Mouse (Mus musculus): ENCODE results near the gene Bicd1.
"Not testable (repeated sequence)": the region's sequence is repeated elsewhere in the genome, so short reads cannot be mapped to it uniquely, and the experiment has no call there.

Bicd1 gene

DNA sequence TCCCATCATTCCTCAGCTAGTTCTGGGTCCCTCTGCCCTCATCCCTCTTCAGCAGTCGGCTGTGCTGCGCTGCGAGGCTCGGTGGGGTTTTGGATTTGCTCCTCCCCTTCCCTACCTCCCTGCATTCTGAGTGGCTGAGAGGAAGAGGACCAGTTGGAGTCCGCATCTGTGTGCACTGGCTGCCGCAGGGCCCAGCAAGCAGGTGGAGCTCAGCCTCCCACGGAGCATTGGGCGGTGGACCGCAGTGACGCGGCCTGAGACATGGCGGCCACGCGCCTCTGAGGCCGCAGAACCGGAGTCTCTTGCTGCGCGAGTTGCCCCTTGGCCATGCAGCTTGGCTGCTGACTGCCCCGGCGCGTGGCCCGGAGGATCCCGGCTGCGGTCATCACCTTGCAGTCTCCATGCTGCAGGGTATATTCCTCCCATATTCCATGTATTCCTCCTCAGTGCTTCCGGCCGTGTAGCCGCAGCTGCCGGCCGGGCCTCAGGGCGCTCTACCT lies at the start of gene Bicd1:
TSS of gene Bicd1 (plus strand) at position 54 of the 500 bp plus-strand sequence.
- peak; percentile 86 for DNase-seq (ENCODE audit: low spot score)

DNA sequence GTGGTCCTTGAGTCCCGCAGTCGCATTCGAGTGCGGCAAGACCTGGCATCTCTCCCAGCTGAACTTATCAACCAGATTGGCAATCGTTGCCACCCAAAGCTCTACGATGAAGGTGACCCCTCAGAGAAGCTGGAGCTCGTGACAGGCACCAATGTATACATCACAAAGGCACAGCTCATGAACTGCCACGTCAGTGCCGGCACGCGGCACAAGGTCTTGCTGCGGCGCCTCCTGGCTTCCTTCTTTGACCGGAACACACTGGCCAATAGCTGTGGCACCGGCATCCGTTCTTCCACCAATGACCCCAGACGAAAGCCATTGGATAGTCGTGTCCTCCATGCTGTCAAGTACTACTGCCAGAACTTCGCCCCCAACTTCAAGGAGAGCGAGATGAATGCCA lies 46.2 kb upstream of the Bicd1 start:
- DNase-seq (ENCODE audit: low spot score) = not testable (repeated sequence)

DNA sequence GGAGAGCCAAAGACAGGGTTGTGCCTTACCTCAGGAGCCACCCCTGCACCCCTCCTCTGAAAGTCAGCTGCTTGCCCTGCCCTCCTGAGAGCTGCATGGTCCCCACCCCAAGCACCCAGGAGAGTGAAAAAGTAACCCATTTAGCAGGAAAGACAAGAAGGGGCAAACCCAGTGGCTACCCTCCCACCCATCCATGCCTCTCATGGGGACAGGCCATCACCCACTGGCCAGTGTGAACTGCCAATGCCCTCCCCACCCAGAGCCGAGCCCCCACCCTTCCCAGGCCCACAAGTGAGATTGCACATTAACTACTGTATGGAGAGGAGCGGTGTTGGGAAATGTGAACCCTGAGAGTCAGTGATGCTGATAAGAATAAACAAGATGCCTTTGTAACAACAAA lies 42.7 kb upstream of the Bicd1 start:
- DNase-seq (ENCODE audit: low spot score) = not testable (repeated sequence)

DNA sequence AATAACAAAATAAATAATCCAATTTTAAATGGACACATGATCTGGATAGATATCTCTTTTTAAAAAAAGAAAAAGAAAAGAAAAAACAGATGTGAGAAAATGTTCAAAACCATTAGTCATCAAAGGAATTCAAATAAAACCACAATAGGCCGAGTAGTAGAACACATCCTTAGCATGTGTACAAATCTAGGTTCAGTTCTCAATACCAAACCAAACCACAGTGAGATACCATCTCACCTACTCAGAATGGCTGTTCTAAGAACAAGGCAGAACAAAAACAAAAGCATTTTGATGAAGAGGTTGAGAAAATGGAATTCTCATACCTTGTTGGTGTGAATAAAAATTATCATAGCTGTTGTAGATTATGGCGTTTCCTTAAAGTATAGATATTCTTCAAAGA lies 42.3 kb upstream of the Bicd1 start:
- no peak for DNase-seq (ENCODE audit: low spot score)

DNA sequence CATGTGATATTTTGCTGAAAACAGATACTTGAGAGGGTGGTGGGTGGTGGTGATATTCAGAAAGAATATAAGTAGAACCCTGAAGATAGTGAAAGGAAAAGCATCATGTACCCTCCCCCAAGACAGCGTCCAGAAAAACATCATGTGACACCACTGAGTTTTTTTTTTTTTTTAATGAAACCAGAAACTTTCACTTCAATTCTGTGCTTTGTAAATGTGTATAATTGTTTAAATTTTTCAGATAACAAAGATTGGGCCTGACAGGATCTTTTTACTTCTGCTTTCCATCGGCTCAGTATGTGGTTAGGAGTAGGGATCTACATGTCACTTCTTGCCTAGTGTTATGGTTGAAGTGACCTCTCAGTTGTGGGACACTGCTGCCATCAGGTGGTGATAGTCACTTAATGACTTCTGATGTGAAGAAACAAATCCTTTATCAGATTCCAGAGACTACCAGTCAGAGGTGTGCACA lies 33.7 kb upstream of the Bicd1 start:
- peak; percentile 28 for DNase-seq (ENCODE audit: low spot score)

DNA sequence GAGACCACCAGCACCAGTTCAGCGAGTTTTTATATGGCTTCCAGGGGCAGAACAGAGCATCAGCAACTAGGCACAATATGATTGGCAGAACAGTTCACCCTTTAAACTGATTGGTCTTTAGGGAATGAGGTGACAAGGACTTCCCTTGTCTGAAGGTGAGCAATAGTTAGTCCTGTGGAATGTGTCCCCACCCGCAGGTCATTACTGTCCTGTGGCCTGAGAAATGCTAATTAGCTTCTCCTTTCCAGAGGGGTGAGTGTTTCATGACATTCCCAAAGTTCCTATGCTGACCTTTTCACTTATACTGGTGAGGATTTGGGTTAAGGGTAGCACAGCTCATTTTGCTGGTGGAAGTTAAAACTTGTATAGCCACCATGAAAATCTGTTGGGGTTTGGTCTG lies 25.2 kb upstream of the Bicd1 start:
- no peak for DNase-seq (ENCODE audit: low spot score)

DNA sequence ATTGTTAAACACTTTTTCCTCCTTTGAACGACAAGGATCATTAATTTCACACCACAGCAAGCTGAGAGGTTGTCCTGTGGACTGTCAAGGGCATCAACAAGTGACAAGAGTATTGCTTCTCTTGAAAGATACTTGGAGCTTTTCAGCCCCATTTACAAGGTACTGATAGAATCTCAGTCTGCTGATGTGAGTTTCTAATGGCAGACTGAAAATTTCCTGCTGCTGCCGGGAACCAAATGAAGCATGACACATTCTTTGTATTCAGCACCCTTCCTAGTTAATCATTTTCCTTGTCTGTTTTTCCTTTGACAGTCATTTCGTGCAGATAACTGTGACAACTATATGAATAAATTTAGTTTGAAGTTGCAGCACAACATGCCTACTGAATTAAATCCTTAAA lies 22.3 kb upstream of the Bicd1 start:
- DNase-seq (ENCODE audit: low spot score) = no peak

DNA sequence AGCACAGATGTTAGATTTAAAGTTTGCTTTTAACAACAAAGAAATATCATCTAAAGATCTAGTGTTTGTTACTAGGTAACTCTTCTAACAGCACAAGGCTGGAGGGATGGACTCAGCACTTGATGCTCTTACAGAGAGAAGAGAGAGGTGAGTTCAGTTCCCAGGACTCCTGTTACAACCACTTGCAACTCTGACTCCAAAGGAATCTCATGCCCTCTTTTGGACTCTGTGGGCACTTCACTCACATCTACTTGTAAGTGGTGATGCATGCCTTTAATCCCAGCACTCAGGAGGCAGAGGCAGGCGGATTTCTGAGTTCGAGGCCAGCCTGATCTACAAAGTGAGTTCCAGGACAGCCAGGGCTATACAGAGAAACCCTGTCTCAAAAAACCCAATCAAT lies 19.1 kb upstream of the Bicd1 start:
- not testable (repeated sequence) for DNase-seq (ENCODE audit: low spot score)

DNA sequence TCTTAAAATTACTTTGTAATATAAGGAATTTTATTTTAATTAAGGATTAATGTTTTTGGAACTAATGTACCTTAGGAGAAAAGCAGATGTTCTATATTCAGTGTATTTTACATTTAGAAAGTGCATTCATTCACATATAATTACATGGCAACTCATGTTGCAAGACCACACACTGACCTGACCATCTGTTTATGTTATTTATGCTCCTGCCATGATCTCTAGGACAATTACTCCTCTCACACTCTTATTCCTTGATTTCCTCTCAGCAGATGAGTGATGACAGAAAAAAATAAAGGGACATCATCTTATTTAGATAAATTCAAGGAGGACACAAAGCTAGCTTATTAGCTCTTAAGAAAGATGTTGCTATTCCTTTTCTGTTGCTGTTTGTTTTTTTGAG lies 9.3 kb upstream of the Bicd1 start:
- DNase-seq (ENCODE audit: low spot score) = no peak

DNA sequence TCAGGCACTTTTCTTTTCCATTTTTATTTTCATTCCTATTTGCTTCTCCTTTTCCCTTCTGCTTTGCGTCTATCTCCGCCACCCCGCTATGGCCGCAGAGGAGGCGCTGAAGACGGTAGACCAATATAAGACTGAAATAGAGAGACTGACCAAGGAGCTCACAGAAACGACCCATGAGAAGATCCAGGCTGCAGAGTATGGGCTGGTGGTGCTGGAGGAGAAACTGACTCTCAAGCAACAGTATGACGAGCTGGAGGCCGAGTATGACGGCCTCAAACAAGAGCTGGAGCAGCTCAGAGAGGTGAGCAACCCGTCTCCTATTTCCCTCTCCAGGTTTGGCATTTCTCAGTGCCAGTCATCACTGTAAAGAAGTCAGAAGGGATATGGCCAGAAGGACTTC lies 655 bp downstream of the Bicd1 start:
- DNase-seq (ENCODE audit: low spot score) = no peak

DNA sequence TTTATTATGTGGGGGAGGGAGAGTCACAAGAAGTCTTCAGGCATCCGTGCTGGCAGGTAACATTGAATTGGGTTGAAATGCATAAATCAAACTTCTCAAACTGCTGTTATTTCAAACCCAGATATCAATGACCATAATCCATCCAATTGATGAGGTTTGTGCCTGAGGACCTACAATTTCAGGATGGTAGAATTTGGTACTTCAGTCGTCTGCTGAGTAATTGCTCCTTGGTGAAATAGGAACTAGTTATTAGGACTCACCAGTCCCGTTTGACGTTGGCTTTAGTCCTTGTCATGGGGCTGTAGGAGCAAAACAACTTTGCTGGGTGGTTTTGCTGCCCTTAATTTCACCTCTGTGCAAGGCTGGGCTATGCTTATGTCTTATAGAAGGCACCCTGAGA lies 1.2 kb downstream of the Bicd1 start:
- no peak for DNase-seq (ENCODE audit: low spot score)

DNA sequence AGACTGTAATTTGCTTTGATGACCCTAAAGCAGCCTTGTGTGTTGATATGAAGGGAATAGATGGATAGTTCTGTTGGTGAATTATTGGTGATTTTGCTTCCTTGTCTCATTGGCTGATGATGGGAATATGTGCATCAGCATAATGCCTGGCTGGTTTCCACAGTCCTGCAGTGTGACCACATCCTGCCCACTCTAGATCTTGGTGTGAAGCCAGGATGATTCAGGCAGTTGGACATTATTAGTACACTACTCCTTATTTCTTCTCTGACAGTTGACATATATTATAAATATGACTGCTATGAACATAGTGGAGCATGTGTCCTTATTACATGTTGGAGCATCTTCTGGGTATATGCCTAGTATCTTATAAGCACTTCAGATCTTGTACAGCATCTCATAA lies 4.6 kb downstream of the Bicd1 start:
- no peak for DNase-seq (ENCODE audit: low spot score)

DNA sequence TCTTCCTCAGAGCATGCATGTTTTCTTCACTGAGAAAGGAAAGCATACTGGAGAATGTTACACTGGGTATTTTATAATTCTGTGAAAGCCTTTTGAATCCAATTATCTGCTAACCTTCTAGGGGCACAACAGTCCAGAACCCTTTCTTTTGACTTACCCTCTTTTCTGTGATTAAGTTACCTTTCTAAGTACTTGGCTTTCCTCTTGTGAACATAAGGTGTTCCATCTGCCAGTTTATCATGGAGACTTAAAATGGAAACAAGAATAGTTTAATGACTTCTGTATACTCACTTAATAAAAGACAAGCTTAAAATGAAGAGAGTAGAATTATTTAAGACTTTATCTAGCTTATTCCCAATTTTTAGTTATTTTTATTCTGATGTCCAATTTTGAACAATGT lies 16.1 kb downstream of the Bicd1 start:
- no peak for DNase-seq (ENCODE audit: low spot score)

DNA sequence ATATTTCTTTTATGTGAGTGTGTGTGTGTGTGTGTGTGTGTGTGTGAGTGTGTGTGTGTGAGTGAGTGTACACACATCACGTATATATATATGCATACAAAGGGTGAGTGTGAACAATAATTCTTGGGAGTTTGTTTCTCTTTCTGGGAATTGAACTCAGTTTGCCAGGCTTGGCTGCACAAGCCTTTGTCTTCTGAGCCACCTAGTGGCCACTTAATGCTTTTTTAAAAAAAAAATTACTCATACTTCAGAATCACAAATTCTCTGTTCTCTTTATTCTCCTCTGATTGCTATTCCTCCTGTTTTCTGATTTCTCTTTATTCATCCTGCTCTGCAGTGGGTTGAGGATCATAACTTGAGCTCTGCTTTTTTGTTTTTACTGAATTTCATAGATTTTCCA lies 30.5 kb downstream of the Bicd1 start:
- DNase-seq (ENCODE audit: low spot score) = no peak

DNA sequence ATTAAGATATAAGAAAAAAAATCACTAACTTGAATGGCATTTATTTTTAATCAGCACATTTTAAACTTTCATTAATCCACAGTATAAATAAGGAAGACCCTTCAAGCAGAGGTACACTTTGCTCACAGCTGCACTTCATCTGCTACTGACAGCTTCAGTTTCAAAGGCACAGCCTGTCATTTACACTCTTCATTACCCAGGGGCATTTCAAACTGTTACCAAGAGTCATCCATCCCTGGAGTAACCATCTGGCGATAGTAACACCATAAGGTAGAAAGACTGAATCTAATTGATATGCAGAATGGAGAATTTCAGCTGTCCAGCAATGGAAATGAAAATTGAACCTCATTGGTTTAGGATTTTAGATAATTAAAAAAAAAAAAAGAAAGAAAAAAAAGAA lies 34.2 kb downstream of the Bicd1 start:
- no peak for DNase-seq (ENCODE audit: low spot score)

DNA sequence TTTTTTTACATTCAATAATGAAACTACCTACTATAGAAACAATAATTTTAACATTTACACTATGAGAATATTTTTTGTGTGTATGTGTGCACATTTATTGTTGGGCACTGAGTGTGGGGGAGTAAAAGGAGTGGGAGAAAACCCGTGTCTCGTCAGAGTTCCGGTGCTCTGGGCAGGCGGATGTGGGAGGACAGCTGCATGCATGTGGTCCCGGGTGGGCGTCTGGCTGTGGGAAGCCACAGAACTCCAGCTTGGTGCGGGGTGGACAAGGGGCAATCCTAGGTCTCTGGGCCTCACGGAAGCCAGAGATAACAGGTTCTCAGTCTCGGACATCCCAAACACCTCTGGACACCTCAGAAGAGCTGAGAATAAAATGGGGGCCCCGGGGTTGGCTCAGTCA lies 37.2 kb downstream of the Bicd1 start:
- no peak for DNase-seq (ENCODE audit: low spot score)

DNA sequence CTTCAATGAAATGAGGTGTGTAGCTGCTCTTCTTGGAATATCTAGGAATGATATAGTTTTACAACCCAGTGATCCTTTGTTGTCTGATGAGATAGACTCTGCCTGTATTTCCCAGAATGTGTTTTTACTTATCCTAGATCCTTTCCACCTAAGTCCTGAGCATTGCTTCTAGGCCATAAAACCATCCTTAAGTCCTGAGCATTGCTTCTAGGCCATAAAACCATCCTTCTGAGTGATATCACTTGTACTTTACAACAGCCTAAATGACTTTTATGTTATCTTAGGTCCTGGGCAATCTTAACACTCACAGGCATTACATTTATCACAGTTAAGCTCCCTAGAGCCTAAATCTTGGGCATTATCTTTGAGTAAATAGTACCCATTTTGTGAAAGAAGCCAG lies 48.6 kb downstream of the Bicd1 start:
- DNase-seq (ENCODE audit: low spot score) = no peak

DNA sequence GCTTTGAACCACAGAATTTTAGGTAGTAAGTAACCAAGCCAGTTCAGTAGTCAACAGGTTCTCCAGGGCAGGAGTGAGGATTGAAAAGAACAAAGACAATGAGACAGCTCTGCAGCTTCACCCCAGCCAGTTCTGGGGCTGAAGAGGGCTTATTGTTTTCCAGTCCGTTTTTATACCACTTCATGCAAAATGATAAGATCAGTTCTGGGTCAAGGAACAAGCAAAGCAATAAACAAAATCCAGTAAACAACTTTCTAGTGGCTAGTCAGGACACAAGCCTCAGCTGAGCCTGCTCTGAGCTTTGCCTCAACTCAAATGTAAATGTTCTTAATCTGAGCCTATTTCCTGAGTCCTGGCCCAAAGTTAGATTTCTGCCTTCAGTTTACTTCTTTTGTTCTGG lies 52.3 kb downstream of the Bicd1 start:
- no peak for DNase-seq (ENCODE audit: low spot score)

DNA sequence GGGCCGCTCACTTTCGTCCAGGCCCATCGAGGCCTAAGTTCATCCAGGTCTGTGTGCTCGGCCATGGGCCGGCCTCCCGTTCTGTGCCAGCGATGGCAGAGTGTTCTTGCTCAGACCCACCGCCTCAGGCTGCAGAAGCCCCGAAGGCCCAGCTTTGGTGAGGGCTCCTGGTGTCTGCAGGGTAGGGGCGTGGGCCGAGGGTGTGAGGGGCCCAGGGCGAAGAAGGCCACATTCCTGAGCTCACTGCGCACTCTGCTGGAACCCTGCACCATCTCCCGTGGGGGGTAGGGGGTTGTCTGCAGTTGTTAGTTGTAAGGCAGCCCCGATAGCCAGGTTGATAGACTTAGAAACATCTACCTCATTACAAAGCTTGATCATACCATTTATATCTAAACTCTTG lies 62.8 kb downstream of the Bicd1 start:
- DNase-seq (ENCODE audit: low spot score) = no peak

DNA sequence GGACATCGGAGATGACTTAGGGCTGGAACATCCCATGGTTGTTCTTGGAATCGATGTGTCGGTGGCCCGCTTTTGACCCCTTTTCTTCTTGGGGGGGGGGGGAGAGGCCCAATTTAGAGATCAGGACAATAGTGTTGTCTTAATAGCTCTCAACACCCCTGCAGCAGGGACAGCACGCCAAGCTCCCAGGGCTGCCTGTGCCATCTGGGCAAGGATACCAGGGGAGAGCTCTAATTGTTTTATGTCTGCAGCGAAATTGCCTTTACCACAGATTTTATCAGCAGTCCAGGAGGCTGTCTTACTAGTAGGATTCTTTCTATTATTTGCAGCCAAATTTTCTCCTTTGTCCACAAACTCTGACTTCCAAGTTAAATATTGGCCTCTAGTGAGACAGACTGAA lies 63.8 kb downstream of the Bicd1 start:
- not testable (repeated sequence) for DNase-seq (ENCODE audit: low spot score)

DNA sequence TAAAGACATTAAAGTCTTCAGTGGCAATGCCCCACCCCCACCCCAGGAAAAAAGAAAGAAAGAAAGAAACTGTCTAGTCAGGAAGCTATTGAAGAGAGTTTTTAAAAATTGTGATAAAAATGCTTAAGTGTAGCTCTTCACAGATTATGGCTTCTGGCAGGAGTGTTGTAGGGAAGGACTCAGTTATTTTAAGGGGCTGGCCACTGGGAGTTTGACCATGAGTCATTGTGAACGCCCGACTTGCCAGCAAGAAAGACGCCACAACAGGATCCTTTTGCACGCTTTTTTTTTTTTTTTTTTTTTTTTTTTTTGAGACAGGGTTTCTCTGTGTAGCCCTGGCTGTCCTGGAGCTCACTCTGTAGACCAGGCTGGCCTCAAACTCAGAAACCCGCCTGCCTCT lies 73.2 kb downstream of the Bicd1 start:
- not testable (repeated sequence) for DNase-seq (ENCODE audit: low spot score)

DNA sequence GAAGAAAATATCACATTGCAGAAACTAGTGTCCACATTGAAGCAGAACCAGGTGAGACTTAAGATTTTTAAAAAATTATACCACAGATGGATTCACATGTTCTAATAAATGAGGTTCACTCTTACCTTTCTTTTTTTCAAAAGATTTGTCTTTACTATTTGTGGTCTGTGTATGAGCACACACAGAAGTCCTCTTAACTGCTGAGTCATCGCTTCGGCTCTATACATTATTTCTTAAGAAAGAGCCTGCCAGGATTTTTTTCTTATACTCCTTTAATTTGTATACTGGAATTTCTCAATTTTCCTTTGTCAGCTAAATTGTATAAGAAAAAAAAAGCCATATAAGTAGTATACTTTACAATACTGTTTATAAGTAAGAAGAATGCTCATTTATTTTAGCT lies 86.0 kb downstream of the Bicd1 start:
- DNase-seq (ENCODE audit: low spot score) = no peak

DNA sequence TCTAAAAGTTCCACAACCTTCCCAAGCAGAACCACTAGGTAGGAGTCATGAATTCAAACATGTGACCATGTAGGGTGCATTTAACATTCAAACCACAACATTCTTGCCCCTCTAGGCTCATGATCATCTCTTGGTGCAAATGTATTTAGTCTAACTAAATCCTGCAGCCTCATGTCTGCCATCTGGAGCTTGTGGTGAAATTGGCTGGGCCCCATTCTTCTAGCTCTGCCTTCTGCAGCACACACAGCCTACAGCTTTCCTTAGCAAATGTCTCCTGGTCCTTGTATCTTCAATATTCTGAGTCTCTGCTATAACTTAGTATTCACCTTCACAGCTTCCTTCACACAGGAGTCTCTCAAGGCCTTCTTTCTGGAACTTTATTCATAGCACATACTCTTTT lies 87.2 kb downstream of the Bicd1 start:
- DNase-seq (ENCODE audit: low spot score) = no peak

DNA sequence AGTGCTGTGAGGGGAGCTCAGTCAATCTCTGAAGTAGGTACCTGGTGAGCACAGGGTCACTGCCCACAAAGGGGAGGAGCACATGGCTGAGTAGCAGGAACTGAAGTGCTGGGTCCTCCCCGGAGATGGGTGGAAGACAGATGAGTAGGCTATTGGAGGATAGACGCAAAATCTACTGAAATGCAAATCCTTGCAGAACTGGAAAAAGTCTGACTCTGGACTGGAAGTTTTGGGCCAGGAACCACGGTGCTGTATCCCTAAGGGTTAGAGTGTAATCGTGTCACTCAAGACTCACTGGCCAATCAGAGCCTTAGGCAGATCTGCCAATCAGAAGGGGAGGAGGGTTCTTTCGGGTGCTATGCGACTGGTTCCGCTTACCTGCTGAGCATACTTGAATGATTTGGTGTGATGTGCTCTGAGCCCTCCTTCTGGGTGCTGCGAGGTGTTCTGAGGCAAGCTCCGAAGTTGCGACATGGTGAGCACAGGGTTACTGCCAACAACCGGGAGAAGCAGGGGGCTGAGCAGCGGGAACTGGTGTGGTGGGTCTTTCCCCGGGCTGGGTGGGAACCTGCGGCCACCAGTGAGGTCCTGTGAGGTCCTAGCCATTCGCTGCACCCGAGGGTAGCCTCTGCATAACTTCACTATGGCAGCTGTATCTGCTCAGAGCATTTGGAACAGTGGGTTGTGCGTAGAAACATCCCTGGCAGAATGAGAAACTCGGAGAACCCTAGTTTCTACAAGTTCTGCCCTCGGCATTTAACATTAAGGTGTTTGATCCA lies 157.2 kb downstream of the Bicd1 start:
- peak; percentile 71 for DNase-seq (ENCODE audit: low spot score)

Data from left cerebral cortex, adult 11 months (tissue).